Comparison of ENCODE assay signal across 8 mouse cellular contexts in the genomic region with DNA sequence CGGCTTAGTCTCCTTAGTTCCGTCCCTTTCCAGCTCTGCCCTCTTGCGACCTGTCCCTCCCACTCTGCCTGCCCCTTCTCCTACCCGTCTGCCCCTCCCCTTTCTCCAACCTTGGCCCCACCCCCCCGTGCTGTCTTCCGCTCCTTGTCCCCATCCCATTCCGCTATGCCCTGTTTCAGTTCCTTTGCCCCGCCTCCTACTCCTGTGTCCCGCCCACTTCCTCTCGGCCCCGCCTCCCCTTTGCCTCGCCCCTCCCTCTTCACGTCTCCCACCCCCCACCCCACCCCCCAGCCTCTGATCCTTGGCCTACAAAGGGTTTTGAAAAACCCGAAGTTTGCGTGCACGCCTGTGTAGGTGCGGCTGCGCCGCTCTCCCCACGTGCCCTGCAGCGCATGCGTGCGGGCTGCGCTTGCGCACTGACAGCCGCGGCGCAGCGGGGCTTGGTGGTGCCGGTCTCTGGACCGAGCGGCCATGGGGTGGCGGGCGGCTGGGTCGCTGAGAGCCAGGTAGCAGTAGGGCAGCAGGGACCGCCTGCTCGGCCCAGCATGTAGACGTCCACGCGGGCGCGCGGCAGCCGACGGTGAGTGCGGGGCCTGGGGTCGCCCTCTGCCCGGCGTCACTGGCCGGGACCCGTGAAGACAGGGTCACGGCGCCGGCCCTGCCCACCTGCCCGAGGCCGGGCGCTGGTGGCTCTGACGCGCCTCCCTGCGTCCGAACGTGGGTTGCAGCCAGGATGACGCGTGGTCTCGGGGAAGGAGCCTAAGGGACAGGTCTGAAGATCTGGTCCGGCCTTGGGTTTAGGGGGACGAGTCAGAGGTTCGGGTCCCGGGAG. TPM values are rescaled to one million over a fixed set of nuclear protein-coding genes. Genes with fewer than 3 reads are reported as not detected.
DNase-seq lines count a peak whose midpoint lies in the region; ATAC-seq and TF ChIP-seq lines count a peak whose summit lies in the region.

No protein-coding gene starts in this region.

- peak overlapping the region; percentile 86 for H3K4me3 ChIP-seq in hindbrain, embryonic 10.5 days
- H3K4me3 ChIP-seq in lung, postnatal 0 days (ENCODE audit: low read depth, low read length): peak overlapping the region; percentile 62

- ATAC-seq in frontal cortex, adult (ENCODE audit: low TSS enrichment): peak; percentile 85
- ATAC-seq in lung, postnatal 0 days: peak; percentile 93

- no peaks in the 10 kb centered on the region for H3K27me3 ChIP-seq in hindbrain, embryonic 10.5 days (ENCODE audit: insufficient read depth, poor library complexity, severe bottlenecking)
- no peaks in the 10 kb centered on the region for H3K27me3 ChIP-seq in lung, postnatal 0 days (replicated peaks; ENCODE audit: insufficient read depth, low read length)

- peaks cover 34% of the 10 kb centered on the region for H3K36me3 ChIP-seq in hindbrain, embryonic 10.5 days
- peaks cover 11% of the 10 kb centered on the region; the same call in 1 of the 2 replicates for H3K36me3 ChIP-seq in lung, postnatal 0 days (ENCODE audit: insufficient read depth, low read length)

- peak overlapping the region; percentile 80 for H3K4me2 ChIP-seq in lung, postnatal 0 days (replicated peaks; ENCODE audit: low read depth, low read length)

- under 1% methylated on average over 69 of the region's 69 CpGs for WGBS in hindbrain, embryonic 10.5 days
- under 1% methylated on average over 65 of the region's 69 CpGs for WGBS in lung, postnatal 0 days

- H3K4me1 ChIP-seq in hindbrain, embryonic 10.5 days (replicated peaks): peaks cover 54% of the 10 kb centered on the region
- peaks cover 26% of the 10 kb centered on the region for H3K4me1 ChIP-seq in lung, postnatal 0 days (ENCODE audit: insufficient read depth, low read depth, low read length)

- peak overlapping the region; percentile 80 for H3K9ac ChIP-seq in lung, postnatal 0 days (replicated peaks; ENCODE audit: low read depth)

- H3K9me3 ChIP-seq in hindbrain, embryonic 10.5 days: no peaks in the 10 kb centered on the region
- no peaks in the 10 kb centered on the region for H3K9me3 ChIP-seq in lung, postnatal 0 days (ENCODE audit: low read length)

- TF ChIP-seq CTCF in lung, postnatal 0 days (IDR thresholded peaks at IDR 0.05): peak; percentile 71

- peak overlapping the region; percentile 94 for H3K27ac ChIP-seq in hindbrain, embryonic 10.5 days
- peak overlapping the region; percentile 95 for H3K27ac ChIP-seq in lung, postnatal 0 days (ENCODE audit: low read length)

- DNase-seq in MN1 (ENCODE audit: low spot score): peak; percentile 97
- peak; percentile 96 for DNase-seq in cerebellum, adult 9-10 months
- DNase-seq in hindbrain, embryonic 10.5 days (ENCODE audit: low spot score): peak; percentile 99
- DNase-seq in layer of hippocampus, adult 9-11 months: peak; percentile 96
- peak; percentile 100 for DNase-seq in lung, postnatal 0 days (ENCODE audit: low spot score)
- peak; percentile 98 for DNase-seq in ovary, postnatal 14 days (ENCODE audit: low spot score)
- peak; percentile 99 for DNase-seq in thymus, postnatal 14 days

- peak; percentile 22; the same call in 1 of the 2 replicates for TF ChIP-seq EP300 in lung, postnatal 0 days (IDR thresholded peaks at IDR 0.05)

RNA-seq across cellular contexts. Expression of gene Nadk, which starts 1.4 kb away (rescaled TPM):
- 102 and 107 TPM in 2 replicates for polyA plus RNA-seq in hindbrain, embryonic 10.5 days (2016; fragmentation: Nextera tagmentation; extraction: Ambion mirVana)
- polyA plus RNA-seq in lung, postnatal 0 days (2015; fragmentation: Nextera tagmentation; extraction: Ambion mirVana): 70.9 and 76.3 TPM in 2 replicates

RNA-seq across cellular contexts. Expression of gene Slc35e2, which starts 37.6 kb away (rescaled TPM):
- 12.0 and 13.4 TPM in 2 replicates for polyA plus RNA-seq in hindbrain, embryonic 10.5 days (2016; fragmentation: Nextera tagmentation; extraction: Ambion mirVana)
- 3.1 and 3.7 TPM in 2 replicates for polyA plus RNA-seq in lung, postnatal 0 days (2015; fragmentation: Nextera tagmentation; extraction: Ambion mirVana)

Comparison
In these comparisons a context has a peak if more than half of its experiments do, and no peak if none do; other contexts are left out.
1. Peak in every context shown above with its lines: DNase-seq, ATAC-seq, H3K4me3 ChIP-seq and H3K27ac ChIP-seq.